Mouse (Mus musculus) liver, embryonic 16.5 days (tissue): ENCODE results near the gene Guca1b. TPM values are rescaled to one million over a fixed set of nuclear protein-coding genes. Genes with fewer than 3 reads are reported as not detected.
A peak's percentile ranks its signal among the peaks of the same experiment; 100 is the strongest.
"Not testable (repeated sequence)": the region's sequence is repeated elsewhere in the genome, so short reads cannot be mapped to it uniquely, and the experiment has no call there.

Experiments used
- ATAC-seq: fragments of 200-750 bp; cut with Nextera tagmentation; 2 replicates; pipeline ENCODE4 v1.8.0; 2017; ENCODE audit warnings: low read depth, mild to moderate bottlenecking, moderate number of reproducible peaks, moderate library complexity
- H3K27ac ChIP-seq: fragments of 300-500 bp; sonication (generic); 2 replicates; pipeline ENCODE4 v1.5.1; 2014; ENCODE audit warnings: mild to moderate bottlenecking, low read length
- H3K27me3 ChIP-seq: fragments of 300-500 bp; sonication (generic); 2 replicates; pipeline ENCODE4 v1.6.1; 2014; ENCODE audit warnings: low read depth, low read length, mixed read lengths; ENCODE audit not compliant: control insufficient read depth, insufficient read depth
- H3K36me3 ChIP-seq: fragments of 300-500 bp; sonication (generic); 2 replicates; pipeline ENCODE4 v1.6.1; 2014; ENCODE audit warnings: mild to moderate bottlenecking; ENCODE audit not compliant: control insufficient read depth, insufficient read depth
- H3K4me1 ChIP-seq: fragments of 300-500 bp; sonication (generic); 2 replicates; pipeline ENCODE4 v1.6.1; 2014; ENCODE audit warnings: low read depth, low read length, mixed read lengths; ENCODE audit not compliant: control insufficient read depth
- H3K4me2 ChIP-seq: fragments of 300-500 bp; sonication (generic); 2 replicates; pipeline ENCODE4 v1.6.1; 2014; ENCODE audit warnings: low read depth, low read length, mixed read lengths
- H3K4me3 ChIP-seq: fragments of 300-500 bp; sonication (generic); 2 replicates; pipeline ENCODE4 v1.5.1; 2014; ENCODE audit warnings: low read depth, mild to moderate bottlenecking, low read length
- H3K9ac ChIP-seq: fragments of 300-500 bp; sonication (generic); 2 replicates; pipeline ENCODE4 v1.6.1; 2014; ENCODE audit warnings: low read depth, low read length
- H3K9me3 ChIP-seq: fragments of 300-500 bp; sonication (generic); replicated peaks from 2 replicates; pipeline ENCODE4 v1.6.1; 2016; ENCODE audit warnings: low read length; ENCODE audit not compliant: control insufficient read depth
- WGBS: fragments of 180-500 bp; shearing (Covaris S2); extraction: QIAGEN DNeasy Blood & Tissue Kit; methylation state at CpG from one replicate; pipeline ENCODE4 v1.1.7; 2014; ENCODE audit not compliant: insufficient replicate concordance; 5-methylcytosine and 5-hydroxymethylcytosine counted together
- polyA plus RNA-seq: library from polyadenylated mRNA; unstranded; fragments of >200 nt; fragmentation: Nextera tagmentation; extraction: Ambion mirVana; gene quantifications from 2 replicates; pipeline ENCODE4 v1.2.1, GENCODE M21; 2015

Gene Guca1b
- polyA plus RNA-seq, 1 experiment from 2014 or later = 0.14 TPM

GRCm38 (mm10) chr17:47400451-47400850 lies 15.3 kb downstream of the Guca1b start, which contains the start of gene Guca1a:
Gene Guca1a (minus strand): TSS chr17:47400584.
- H3K9ac ChIP-seq = no peak within 1 kb of the TSS
- 57% methylated on average over 10 of the region's 10 CpGs for WGBS
- no peak within 1 kb of the TSS for H3K4me2 ChIP-seq
- ATAC-seq = no peak
- H3K9me3 ChIP-seq = no peaks in the 10 kb centered on the region
- H3K4me1 ChIP-seq = peaks cover 4% of the 10 kb centered on the region
- no peak within 1 kb of the TSS for H3K4me3 ChIP-seq
- no peaks in the 10 kb centered on the region for H3K36me3 ChIP-seq
- H3K27me3 ChIP-seq = peaks cover 3% of the 10 kb centered on the region; the same call in 1 of the 2 replicates
- no peak within 1 kb of the TSS for H3K27ac ChIP-seq

GRCm38 (mm10) chr17:47407717-47408557 lies 22.7 kb downstream of the Guca1b start:
- 46% methylated on average over 10 of the region's 10 CpGs for WGBS
- Histone ChIP-seq H3K9ac (no peak overlapping the region), H3K27ac (no peak overlapping the region), H3K36me3 (no peaks in the 10 kb centered on the region), H3K27me3 (peaks cover 25% of the 10 kb centered on the region), H3K9me3 (no peaks in the 10 kb centered on the region), H3K4me2 (no peak overlapping the region), H3K4me3 (no peak overlapping the region), H3K4me1 (no peaks in the 10 kb centered on the region)
- ATAC-seq = no peak

- Histone ChIP-seq H3K27me3 (peaks cover 29% of the 10 kb centered on the region), H3K27ac (no peak overlapping the region), H3K4me1 (no peaks in the 10 kb centered on the region), H3K36me3 (no peaks in the 10 kb centered on the region), H3K9me3 (no peaks in the 10 kb centered on the region), H3K9ac (no peak overlapping the region), H3K4me2 (no peak overlapping the region), H3K4me3 (no peak overlapping the region)
- ATAC-seq = no peak
- WGBS = 12% methylated on average over 8 of the region's 8 CpGs
Observed at GRCm38 (mm10) chr17:47408558-47408898, 23.3 kb downstream of the Guca1b start.

- H3K4me3 ChIP-seq, H3K36me3 ChIP-seq, H3K9me3 ChIP-seq, H3K4me1 ChIP-seq, ATAC-seq, H3K27ac ChIP-seq, H3K9ac ChIP-seq: not testable (repeated sequence)
- WGBS = 4% methylated on average over 73 of the region's 74 CpGs
- Histone ChIP-seq H3K27me3 (peaks cover 29% of the 10 kb centered on the region), H3K4me2 (0 out of 2 replicates have a peak overlapping the region, but pooled peaks have one; percentile 20)
Observed at GRCm38 (mm10) chr17:47409897-47410861, 25.0 kb downstream of the Guca1b start.

GRCm38 (mm10) chr17:47420195-47420594 lies 35.0 kb downstream of the Guca1b start:
- H3K4me3 ChIP-seq = no peak overlapping the region
- no peaks in the 10 kb centered on the region for H3K27me3 ChIP-seq
- no peak for ATAC-seq
- H3K4me1 ChIP-seq = no peaks in the 10 kb centered on the region; the same call in 1 of the 2 replicates
- H3K9me3 ChIP-seq = no peaks in the 10 kb centered on the region
- no peak overlapping the region for H3K9ac ChIP-seq
- H3K27ac ChIP-seq = no peak overlapping the region
- H3K36me3 ChIP-seq = no peaks in the 10 kb centered on the region
- WGBS = 61% methylated on average over 2 of the region's 2 CpGs
- H3K4me2 ChIP-seq = no peak overlapping the region

- no peak overlapping the region for H3K27ac ChIP-seq
- ATAC-seq = no peak
- H3K36me3 ChIP-seq = no peaks in the 10 kb centered on the region
- H3K9me3 ChIP-seq = no peaks in the 10 kb centered on the region
- WGBS = 54% methylated on average over 3 of the region's 3 CpGs
- peaks cover 3% of the 10 kb centered on the region; the same call in 1 of the 2 replicates for H3K4me1 ChIP-seq
- H3K9ac ChIP-seq = no peak overlapping the region
- H3K4me3 ChIP-seq = no peak overlapping the region
- no peak overlapping the region for H3K4me2 ChIP-seq
- no peaks in the 10 kb centered on the region for H3K27me3 ChIP-seq
Observed at GRCm38 (mm10) chr17:47421566-47421965, 36.4 kb downstream of the Guca1b start.

GRCm38 (mm10) chr17:47422616-47423015 lies 37.4 kb downstream of the Guca1b start:
- H3K36me3 ChIP-seq, H3K4me1 ChIP-seq, H3K27me3 ChIP-seq, H3K9me3 ChIP-seq, H3K27ac ChIP-seq, H3K4me3 ChIP-seq, ATAC-seq, H3K9ac ChIP-seq, H3K4me2 ChIP-seq: not testable (repeated sequence)
- WGBS = 79% methylated on average over 1 of the region's 1 CpGs

GRCm38 (mm10) chr17:47424186-47424585 lies 39.0 kb downstream of the Guca1b start:
- H3K4me1 ChIP-seq = peaks cover 3% of the 10 kb centered on the region; the same call in 1 of the 2 replicates
- no peak overlapping the region for H3K27ac ChIP-seq
- H3K36me3 ChIP-seq = no peaks in the 10 kb centered on the region
- 59% methylated on average over 6 of the region's 6 CpGs for WGBS
- no peak for ATAC-seq
- H3K9ac ChIP-seq = no peak overlapping the region
- no peaks in the 10 kb centered on the region for H3K9me3 ChIP-seq
- no peak overlapping the region for H3K4me2 ChIP-seq
- H3K4me3 ChIP-seq = no peak overlapping the region
- no peaks in the 10 kb centered on the region for H3K27me3 ChIP-seq
